In the genomic region with DNA sequence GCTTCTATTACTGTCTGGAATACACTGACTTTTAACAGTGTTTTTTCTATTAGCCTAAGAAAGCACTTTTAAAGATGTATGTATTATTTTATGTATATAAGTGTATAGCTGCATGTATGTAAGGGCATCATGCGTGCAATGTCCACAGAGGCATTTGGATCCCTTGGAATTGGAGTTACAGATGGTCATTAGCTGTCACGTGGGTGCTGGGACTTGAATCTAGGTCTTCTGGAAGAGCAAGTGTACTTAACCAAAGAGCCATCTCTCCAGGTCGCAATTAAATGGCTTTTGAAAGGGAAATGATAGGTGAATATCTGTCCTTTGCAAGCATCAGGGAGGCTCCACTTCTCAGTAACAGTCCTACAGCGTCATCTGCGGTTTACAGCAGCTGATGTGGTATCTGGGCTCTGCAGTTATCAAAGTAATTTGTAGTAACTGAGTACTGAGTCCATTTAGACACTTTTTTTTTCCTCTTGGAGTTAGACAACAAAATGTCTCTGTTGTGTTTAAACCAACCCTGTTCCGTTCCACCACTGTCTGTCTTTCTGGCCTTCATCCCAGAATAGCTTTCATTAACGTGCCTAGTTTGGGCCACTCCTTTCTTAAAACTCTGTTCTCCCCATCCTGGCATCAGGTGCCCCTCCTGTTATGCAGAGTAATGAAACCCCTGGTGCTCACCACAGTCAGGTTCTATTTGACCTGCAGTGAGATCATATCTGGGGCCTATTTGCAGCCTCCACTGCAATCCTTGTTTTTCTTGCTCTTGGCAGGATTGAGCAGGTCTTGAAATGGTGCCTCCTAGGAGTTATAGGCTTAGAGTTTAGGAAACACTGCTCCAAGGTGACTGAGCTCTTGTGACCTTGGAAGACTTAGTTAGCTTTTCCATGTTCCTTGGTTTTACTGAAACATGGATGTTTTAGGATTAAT, we compare ENCODE assay signal across 8 mouse cellular contexts. TPM values are rescaled to one million over a fixed set of nuclear protein-coding genes. Genes with fewer than 3 reads are reported as not detected.
DNase-seq lines count a peak whose midpoint lies in the region; ATAC-seq and TF ChIP-seq lines count a peak whose summit lies in the region.

No protein-coding gene starts in this region.

- no peaks in the 10 kb centered on the region for H3K9me3 ChIP-seq in embryonic facial prominence, embryonic 15.5 days (replicated peaks)
- no peaks in the 10 kb centered on the region for H3K9me3 ChIP-seq in neural tube, embryonic 15.5 days (replicated peaks)

- H3K27me3 ChIP-seq in embryonic facial prominence, embryonic 15.5 days = no peaks in the 10 kb centered on the region
- peaks cover 3% of the 10 kb centered on the region; the same call in 1 of the 2 replicates for H3K27me3 ChIP-seq in neural tube, embryonic 15.5 days (replicated peaks)

- TF ChIP-seq CTCF in layer of hippocampus, adult 2 months (conservative IDR thresholded peaks at IDR 0.05) = 0 out of 2 replicates have a peak, but pooled peaks have one; percentile 5

- no peak overlapping the region for H3K9ac ChIP-seq in embryonic facial prominence, embryonic 15.5 days
- H3K9ac ChIP-seq in neural tube, embryonic 15.5 days (replicated peaks) = peak overlapping the region; percentile 6

- no peak for DNase-seq in layer of hippocampus, adult 2 months (ENCODE audit: low spot score in 2 of 2)
- DNase-seq in layer of hippocampus, postnatal 25 days (ENCODE audit: extremely low spot score in 1 of 2, low spot score in 1 of 2) = no peak
- peak; percentile 32 to 57 for DNase-seq in kidney, postnatal 36 days
- DNase-seq in embryo, embryonic 11 days = no peak
- DNase-seq in gastrocnemius, postnatal 4 days (ENCODE audit: low spot score in 2 of 2) = no peak
- DNase-seq in cerebellum, postnatal 36 days = no peak

- WGBS in embryonic facial prominence, embryonic 15.5 days = 72% methylated on average over 7 of the region's 7 CpGs
- 81% methylated on average over 7 of the region's 7 CpGs for WGBS in neural tube, embryonic 15.5 days

- H3K36me3 ChIP-seq in embryonic facial prominence, embryonic 15.5 days = no peaks in the 10 kb centered on the region; the same call in 1 of the 2 replicates
- peaks cover 4% of the 10 kb centered on the region for H3K36me3 ChIP-seq in neural tube, embryonic 15.5 days

- peak overlapping the region; percentile 65 for H3K4me2 ChIP-seq in embryonic facial prominence, embryonic 15.5 days (replicated peaks)
- H3K4me2 ChIP-seq in neural tube, embryonic 15.5 days = peak overlapping the region; percentile 72

- no peak for ATAC-seq in embryonic facial prominence, embryonic 15.5 days (ENCODE audit: insufficient number of reproducible peaks, low FRiP score, low TSS enrichment, low read depth)
- ATAC-seq in neural tube, embryonic 15.5 days (ENCODE audit: low FRiP score) = no peak

- H3K4me3 ChIP-seq in layer of hippocampus, adult 2 months = peak overlapping the region; percentile 89
- peak overlapping the region; percentile 94 for H3K4me3 ChIP-seq in embryonic facial prominence, embryonic 15.5 days (replicated peaks)
- peak overlapping the region; percentile 97; the same call in 1 of the 2 replicates for H3K4me3 ChIP-seq in neural tube, embryonic 15.5 days (replicated peaks)

- peaks cover 26% of the 10 kb centered on the region for H3K4me1 ChIP-seq in embryonic facial prominence, embryonic 15.5 days
- peaks cover 32% of the 10 kb centered on the region for H3K4me1 ChIP-seq in neural tube, embryonic 15.5 days

- H3K27ac ChIP-seq in layer of hippocampus, adult 2 months = peak overlapping the region; percentile 97
- no peak overlapping the region; the same call in none of the 2 replicates for H3K27ac ChIP-seq in embryonic facial prominence, embryonic 15.5 days (replicated peaks)
- no peak overlapping the region for H3K27ac ChIP-seq in neural tube, embryonic 15.5 days (replicated peaks)

RNA-seq across cellular contexts. Expression of a gene that starts 14.9 kb away (rescaled TPM):
- total RNA-seq in layer of hippocampus, adult 2 months (2021) = 10 to 100 TPM; 47.0 to 56.7 TPM
- total RNA-seq in layer of hippocampus, postnatal 25 days (2021) = 10 to 100 TPM; 42.8 to 55.1 TPM
- 255 and 256 TPM in 2 replicates for polyA plus RNA-seq in embryonic facial prominence, embryonic 15.5 days (2015; fragmentation: Nextera tagmentation; extraction: Ambion mirVana)
- polyA plus RNA-seq in neural tube, embryonic 15.5 days (2015; fragmentation: Nextera tagmentation; extraction: Ambion mirVana) = 85.8 and 114 TPM in 2 replicates
- 10 to 100 TPM; 54.0 to 54.7 TPM for total RNA-seq in gastrocnemius, postnatal 4 days (2021)

RNA-seq across cellular contexts. Expression of a gene that starts 37.5 kb away (rescaled TPM):
- total RNA-seq in layer of hippocampus, adult 2 months (2021) = 100 to 1,000 TPM; 127 to 134 TPM
- 10 to 100 TPM; 69.0 to 70.2 TPM for total RNA-seq in layer of hippocampus, postnatal 25 days (2021)
- 7.5 and 9.3 TPM in 2 replicates for polyA plus RNA-seq in embryonic facial prominence, embryonic 15.5 days (2015; fragmentation: Nextera tagmentation; extraction: Ambion mirVana)
- polyA plus RNA-seq in neural tube, embryonic 15.5 days (2015; fragmentation: Nextera tagmentation; extraction: Ambion mirVana) = 10.4 and 11.4 TPM in 2 replicates
- 10 to 100 TPM; 13.3 to 13.5 TPM for total RNA-seq in gastrocnemius, postnatal 4 days (2021)

Comparison
In these comparisons a context has a peak if more than half of its experiments do, and no peak if none do; other contexts are left out.
1. DNase-seq: peak in kidney, postnatal 36 days (2 of 2); none in layer of hippocampus, adult 2 months (0 of 2), layer of hippocampus, postnatal 25 days (0 of 2), embryo, embryonic 11 days (single experiment), gastrocnemius, postnatal 4 days (0 of 2) and cerebellum, postnatal 36 days (0 of 2).
2. RNA of a gene that starts 37.5 kb away (total RNA-seq): 127 to 134 TPM in layer of hippocampus, adult 2 months and 69.0 to 70.2 TPM in layer of hippocampus, postnatal 25 days; 13.3 to 13.5 TPM in gastrocnemius, postnatal 4 days; every median in the first group is over 4 times any median in the second.
3. Peak in every context shown above with its lines, with median percentiles within 50 percentile points of each other: H3K4me3 ChIP-seq.